Mouse (Mus musculus): ENCODE results near the gene Gm10318. TPM values are rescaled to one million over a fixed set of nuclear protein-coding genes. Genes with fewer than 3 reads are reported as not detected.
A peak's percentile ranks its signal among the peaks of the same experiment; 100 is the strongest.

Gm10318 gene
- polyA plus RNA-seq, 1 experiment from 2014 or later = not detected

GRCm38 (mm10) chr10:77861675-77862074 lies 9.0 kb downstream of the Gm10318 start, which contains the start of gene Gm3285:
Gene Gm3285 (plus strand): TSS chr10:77861975.
- Histone ChIP-seq H3K27me3 (replicated peaks) (no peaks in the 10 kb centered on the region), H3K36me3 (replicated peaks) (no peaks in the 10 kb centered on the region), H3K4me1 (no peaks in the 10 kb centered on the region), H3K4me3 (no peak within 1 kb of the TSS), H3K9me3 (no peaks in the 10 kb centered on the region), H3K9ac (no peak within 1 kb of the TSS), H3K27ac (no peak within 1 kb of the TSS), H3K4me2 (no peak within 1 kb of the TSS)
- no peak for ATAC-seq (replicated peaks)
- WGBS = 47% methylated on average over 7 of the region's 7 CpGs

DNA sequence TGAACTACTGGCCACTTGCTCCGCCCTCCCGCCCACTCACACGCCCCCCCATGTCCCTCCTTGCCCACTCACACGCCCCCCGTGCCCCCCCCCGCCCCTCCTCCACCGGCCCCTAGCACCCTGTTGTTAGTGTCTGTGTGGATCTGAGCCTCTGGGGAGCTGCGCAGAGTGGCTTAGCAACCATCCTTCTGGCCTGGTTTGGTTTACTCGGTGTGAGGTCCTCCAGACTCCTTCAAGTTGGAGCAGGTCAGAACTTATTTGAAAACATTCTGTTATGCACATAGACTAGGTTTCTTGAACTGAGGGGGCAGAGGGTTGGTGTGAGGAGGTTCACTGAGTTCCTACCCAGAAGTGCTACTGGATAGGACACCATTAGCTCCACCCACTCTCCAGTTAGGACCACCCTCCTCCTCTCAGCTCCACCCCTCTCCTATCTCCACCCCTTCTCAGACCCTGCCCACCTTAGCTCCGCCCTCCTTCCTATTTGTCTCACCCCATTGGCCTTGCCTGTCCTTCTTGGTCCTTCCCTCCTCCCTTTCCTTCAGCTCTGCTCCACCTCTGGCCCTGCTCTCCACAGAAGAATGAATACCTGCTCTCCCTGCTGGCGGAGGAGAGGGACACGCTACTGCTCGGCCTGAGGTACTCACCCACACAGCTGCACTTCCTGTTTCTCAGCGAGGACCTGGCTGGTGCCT lies 11.6 kb downstream of the Gm10318 start:
- Histone ChIP-seq H3K27ac (no peak overlapping the region), H3K27me3 (replicated peaks) (no peaks in the 10 kb centered on the region), H3K4me3 (peak overlapping the region; percentile 22), H3K9me3 (no peaks in the 10 kb centered on the region), H3K4me1 (no peaks in the 10 kb centered on the region), H3K9ac (no peak overlapping the region), H3K4me2 (peak overlapping the region; percentile 31), H3K36me3 (replicated peaks) (no peaks in the 10 kb centered on the region)
- WGBS = 38% methylated on average over 14 of the region's 14 CpGs
- peak; percentile 84 for ATAC-seq (replicated peaks)

DNA sequence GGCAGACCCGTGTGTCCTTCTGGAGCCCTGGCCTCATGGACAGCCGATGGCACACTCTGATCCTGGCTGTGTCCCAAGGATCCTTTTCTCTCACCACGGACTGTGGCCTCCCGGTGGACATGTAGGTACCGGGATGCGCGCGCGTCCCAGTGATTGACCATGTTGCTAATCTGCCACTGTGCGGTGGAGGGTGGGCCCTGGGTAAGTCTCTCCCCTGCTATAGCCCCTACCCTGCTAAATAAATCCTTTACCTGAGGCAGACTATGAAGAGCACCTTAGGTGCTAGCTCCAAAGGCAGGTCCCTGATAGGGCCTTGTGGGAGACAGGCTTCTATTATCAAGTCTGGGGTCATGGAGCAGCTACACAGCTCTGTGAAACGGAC lies 12.1 kb downstream of the Gm10318 start:
- H3K4me3 ChIP-seq = peak overlapping the region; percentile 22
- no peak overlapping the region for H3K9ac ChIP-seq

GRCm38 (mm10) chr10:77867546-77867945 lies 14.9 kb downstream of the Gm10318 start:
- Histone ChIP-seq H3K4me3 (no peak overlapping the region), H3K27ac (no peak overlapping the region), H3K36me3 (replicated peaks) (no peaks in the 10 kb centered on the region), H3K27me3 (replicated peaks) (no peaks in the 10 kb centered on the region), H3K4me1 (no peaks in the 10 kb centered on the region), H3K9ac (no peak overlapping the region), H3K4me2 (no peak overlapping the region), H3K9me3 (no peaks in the 10 kb centered on the region)
- no peak for ATAC-seq (replicated peaks)
- 30% methylated on average over 1 of the region's 1 CpGs for WGBS

More for the DNA sequence above, 12.1 kb downstream of the Gm10318 start:
- 42% methylated on average over 11 of the region's 11 CpGs for WGBS
- Histone ChIP-seq H3K4me2 (peak overlapping the region; percentile 31), H3K27me3 (replicated peaks) (no peaks in the 10 kb centered on the region), H3K9me3 (no peaks in the 10 kb centered on the region), H3K4me1 (no peaks in the 10 kb centered on the region), H3K27ac (no peak overlapping the region), H3K36me3 (replicated peaks) (no peaks in the 10 kb centered on the region)
- peak; percentile 62 for ATAC-seq (replicated peaks)

DNA sequence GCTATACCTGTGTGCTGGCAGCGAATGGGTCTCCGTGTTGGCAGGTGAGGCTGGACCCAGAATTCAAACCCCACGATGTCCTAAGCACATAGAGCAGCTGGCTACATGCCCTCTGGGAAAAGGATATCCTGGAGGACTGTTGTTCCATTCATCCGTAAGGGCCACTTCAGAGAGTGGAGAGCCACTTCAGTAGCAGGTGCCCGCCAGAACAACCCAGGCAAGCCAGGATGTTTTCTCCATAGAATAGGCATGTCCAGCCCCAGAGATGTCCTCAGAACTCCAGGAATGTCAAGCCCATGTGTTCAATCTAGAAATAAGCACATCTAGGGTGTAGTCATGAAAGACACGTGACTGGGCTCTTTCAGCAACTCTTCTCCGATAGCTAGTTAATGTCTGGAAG lies 17.0 kb downstream of the Gm10318 start:
- WGBS = 86% methylated on average over 7 of the region's 7 CpGs
- H3K4me1 ChIP-seq = no peaks in the 10 kb centered on the region
- no peak for ATAC-seq (replicated peaks)

DNA sequence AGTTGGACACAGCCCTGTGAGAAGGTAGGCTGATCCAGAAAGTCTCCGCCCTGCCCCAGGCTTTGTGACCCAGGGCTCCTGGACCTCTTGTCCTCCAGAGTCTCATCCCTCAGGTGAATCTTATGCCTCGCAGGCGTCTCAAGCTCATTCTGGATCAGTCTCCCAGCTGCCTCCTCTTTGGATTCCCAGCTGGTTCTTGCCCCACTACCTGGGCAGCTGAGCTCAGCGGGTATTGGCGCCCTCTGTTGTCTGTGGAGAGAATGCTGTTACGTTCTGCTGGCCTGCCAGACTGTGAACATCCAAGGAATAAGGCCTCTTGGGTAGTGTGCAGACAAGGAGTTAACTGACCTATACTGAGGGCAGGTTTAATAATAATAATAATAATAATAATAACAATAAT lies 26.3 kb downstream of the Gm10318 start:
- no peak for ATAC-seq (replicated peaks)
- Histone ChIP-seq H3K4me2 (no peak overlapping the region), H3K9ac (no peak overlapping the region), H3K9me3 (no peaks in the 10 kb centered on the region), H3K27ac (no peak overlapping the region), H3K27me3 (replicated peaks) (no peaks in the 10 kb centered on the region), H3K4me3 (no peak overlapping the region), H3K36me3 (replicated peaks) (no peaks in the 10 kb centered on the region), H3K4me1 (no peaks in the 10 kb centered on the region)
- WGBS = 67% methylated on average over 6 of the region's 6 CpGs

More for the DNA sequence above, 17.0 kb downstream of the Gm10318 start:
- no peaks in the 10 kb centered on the region for H3K27me3 ChIP-seq (replicated peaks)
- no peak overlapping the region for H3K27ac ChIP-seq
- H3K36me3 ChIP-seq (replicated peaks) = no peaks in the 10 kb centered on the region
- no peak overlapping the region for H3K4me2 ChIP-seq
- no peak overlapping the region for H3K4me3 ChIP-seq
- H3K9ac ChIP-seq = no peak overlapping the region
- no peaks in the 10 kb centered on the region for H3K9me3 ChIP-seq

- Histone ChIP-seq H3K4me1 (no peaks in the 10 kb centered on the region), H3K27me3 (replicated peaks) (no peaks in the 10 kb centered on the region), H3K9me3 (no peaks in the 10 kb centered on the region), H3K36me3 (replicated peaks) (no peaks in the 10 kb centered on the region), H3K9ac (no peak overlapping the region), H3K27ac (no peak overlapping the region), H3K4me2 (no peak overlapping the region), H3K4me3 (no peak overlapping the region)
- WGBS = 88% methylated on average over 3 of the region's 3 CpGs
- ATAC-seq (replicated peaks) = no peak
These were observed 27.6 kb downstream of the Gm10318 start for GRCm38 (mm10) chr10:77880305-77880704.

GRCm38 (mm10) chr10:77882553-77882952 lies 29.9 kb downstream of the Gm10318 start:
- Histone ChIP-seq H3K9ac (no peak overlapping the region), H3K4me3 (no peak overlapping the region), H3K4me2 (no peak overlapping the region), H3K36me3 (replicated peaks) (no peaks in the 10 kb centered on the region), H3K4me1 (no peaks in the 10 kb centered on the region), H3K27ac (no peak overlapping the region), H3K27me3 (replicated peaks) (no peaks in the 10 kb centered on the region), H3K9me3 (no peaks in the 10 kb centered on the region)
- 85% methylated on average over 5 of the region's 5 CpGs for WGBS
- ATAC-seq (replicated peaks) = no peak

- Histone ChIP-seq H3K4me3 (no peak overlapping the region), H3K36me3 (replicated peaks) (no peaks in the 10 kb centered on the region), H3K9ac (no peak overlapping the region), H3K27me3 (replicated peaks) (no peaks in the 10 kb centered on the region), H3K4me1 (no peaks in the 10 kb centered on the region), H3K9me3 (no peaks in the 10 kb centered on the region; the same call in 1 of the 2 replicates), H3K4me2 (no peak overlapping the region), H3K27ac (no peak overlapping the region)
- WGBS = 62% methylated on average over 12 of the region's 12 CpGs
- no peak for ATAC-seq (replicated peaks)
These were observed 33.5 kb downstream of the Gm10318 start for GRCm38 (mm10) chr10:77886007-77886747.

DNA sequence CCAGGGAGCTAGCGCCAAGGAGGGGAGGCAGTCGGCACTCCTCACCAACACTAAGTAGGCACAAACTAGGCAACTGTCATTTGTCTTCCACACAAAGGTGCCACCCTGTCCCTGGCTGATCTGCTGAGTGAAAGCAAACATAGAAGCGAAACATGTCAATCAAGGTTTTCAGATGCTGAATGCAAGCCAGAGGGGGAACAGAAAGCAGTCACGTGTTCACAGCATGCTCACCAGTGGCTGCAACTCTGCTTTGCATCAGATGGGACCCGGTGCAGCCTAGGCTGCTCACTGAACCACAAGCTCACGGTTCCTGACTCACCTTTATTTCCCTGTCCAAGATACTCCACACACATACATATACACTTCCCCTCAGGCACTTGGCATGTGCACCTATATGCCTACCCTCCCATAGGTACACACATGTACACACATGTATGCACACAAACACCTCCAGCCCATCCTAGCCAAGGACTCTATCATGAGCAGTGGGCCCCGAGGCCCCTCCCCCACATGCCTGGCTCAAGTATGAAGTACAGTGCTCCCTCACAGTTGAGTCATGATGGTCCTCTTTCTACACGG lies 38.4 kb downstream of the Gm10318 start:
- Histone ChIP-seq H3K4me3 (no peak overlapping the region), H3K27ac (no peak overlapping the region), H3K9ac (no peak overlapping the region), H3K36me3 (replicated peaks) (no peaks in the 10 kb centered on the region), H3K9me3 (no peaks in the 10 kb centered on the region; the same call in 1 of the 2 replicates), H3K4me1 (peaks cover 5% of the 10 kb centered on the region; the same call in 1 of the 2 replicates), H3K4me2 (no peak overlapping the region), H3K27me3 (replicated peaks) (no peaks in the 10 kb centered on the region)
- ATAC-seq (replicated peaks) = no peak
- WGBS = 89% methylated on average over 8 of the region's 8 CpGs

DNA sequence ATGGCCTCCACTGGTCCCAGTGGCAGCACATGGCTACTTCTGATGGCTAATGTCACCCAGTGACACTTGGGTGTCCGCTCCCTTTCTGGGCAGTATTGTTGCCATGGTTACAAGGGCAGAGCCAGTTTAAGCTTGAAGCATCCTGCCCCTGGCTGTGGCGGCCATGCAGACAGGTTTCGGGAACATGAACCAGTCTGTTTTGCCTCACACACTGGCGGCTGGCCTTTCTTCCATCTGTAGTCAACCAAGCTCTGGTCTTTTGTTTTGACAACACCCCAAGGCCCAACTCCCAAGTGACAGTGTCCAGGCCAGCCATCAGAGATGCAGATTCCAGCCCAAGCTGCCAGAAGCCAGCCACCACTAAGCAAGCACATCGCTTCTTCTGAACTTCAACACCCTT lies 42.9 kb downstream of the Gm10318 start:
- ATAC-seq (replicated peaks) = 0 out of 2 replicates have a peak, but pooled peaks have one; percentile 11
- H3K4me2 ChIP-seq = no peak overlapping the region
- no peaks in the 10 kb centered on the region for H3K27me3 ChIP-seq (replicated peaks)
- no peak overlapping the region for H3K4me3 ChIP-seq
- H3K9me3 ChIP-seq = no peaks in the 10 kb centered on the region
- WGBS = 53% methylated on average over 5 of the region's 5 CpGs
- H3K9ac ChIP-seq = no peak overlapping the region
- no peak overlapping the region for H3K27ac ChIP-seq
- H3K36me3 ChIP-seq (replicated peaks) = no peaks in the 10 kb centered on the region
- peaks cover 13% of the 10 kb centered on the region; the same call in 1 of the 2 replicates for H3K4me1 ChIP-seq

DNA sequence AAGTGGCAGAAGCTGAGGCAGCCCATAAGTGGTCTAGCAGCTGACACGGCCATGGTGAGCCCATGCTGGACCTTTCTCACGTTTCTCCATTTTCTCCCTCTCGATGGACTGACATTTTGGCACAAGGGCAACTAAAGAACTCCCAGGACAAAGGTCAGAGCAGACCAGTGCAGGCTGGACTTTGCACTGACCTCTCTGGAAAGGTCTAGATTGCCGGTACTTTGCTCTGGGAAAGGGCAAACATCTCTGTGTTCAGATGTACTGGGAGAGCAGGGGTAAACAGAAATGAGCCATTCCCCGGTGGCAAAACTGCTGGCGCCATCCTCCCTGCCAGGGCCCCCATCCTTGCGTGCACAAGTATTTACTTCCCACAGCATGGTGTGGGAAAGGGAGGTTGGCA lies 47.5 kb downstream of the Gm10318 start:
- 86% methylated on average over 7 of the region's 7 CpGs for WGBS
- H3K4me1 ChIP-seq = peaks cover 24% of the 10 kb centered on the region
- ATAC-seq (replicated peaks) = no peak

More for the DNA sequence above, 47.5 kb downstream of the Gm10318 start:
- Histone ChIP-seq H3K4me2 (no peak overlapping the region), H3K9me3 (no peaks in the 10 kb centered on the region), H3K27me3 (replicated peaks) (no peaks in the 10 kb centered on the region), H3K9ac (no peak overlapping the region), H3K27ac (no peak overlapping the region), H3K36me3 (replicated peaks) (no peaks in the 10 kb centered on the region), H3K4me3 (no peak overlapping the region)
